Comparison of ENCODE assay signal across 18 mouse cellular contexts in genomic region chr12:26329031-26329675, GRCm38 (mm10).
DNase-seq lines count a peak whose midpoint lies in the region; ATAC-seq and TF ChIP-seq lines count a peak whose summit lies in the region.
"Had no signal": no experiment of that assay in that cellular context is flagged by ENCODE, and none has a peak within 500 bp of the region (broad histone marks: within the 10 kb centered on the region; RNA-seq: fewer than 3 reads in every experiment).

No protein-coding gene starts in this region.

- no peak overlapping the region for H3K4me3 ChIP-seq in gastrocnemius, adult 2 months
- H3K4me3 ChIP-seq in midbrain, embryonic 14.5 days (replicated peaks; ENCODE audit: low read depth, low read length): no peak overlapping the region
- H3K4me3 ChIP-seq in midbrain, embryonic 10.5 days: no peak overlapping the region
- no peak overlapping the region for H3K4me3 ChIP-seq in olfactory bulb, adult 2 months (ENCODE audit: insufficient read depth, low read depth, low read length)
- H3K4me3 ChIP-seq: forebrain, embryonic 13.5 days; heart, embryonic 13.5 days; megakaryocyte, embryonic 14.5 days; myocyte had no signal

- TF ChIP-seq CTCF in gastrocnemius, adult 2 months (IDR thresholded peaks at IDR 0.05): no peak
- no peak for TF ChIP-seq CTCF in olfactory bulb, adult 2 months (IDR thresholded peaks at IDR 0.05; ENCODE audit: insufficient read depth, low read depth, low read length)

- peak overlapping the region; percentile 44; the same call in 1 of the 2 replicates for H3K27ac ChIP-seq in gastrocnemius, adult 2 months
- no peak overlapping the region for H3K27ac ChIP-seq in midbrain, embryonic 14.5 days (replicated peaks; ENCODE audit: low read depth, low read length)
- H3K27ac ChIP-seq in midbrain, embryonic 10.5 days (replicated peaks): no peak overlapping the region
- peak overlapping the region; percentile 34; the same call in 1 of the 2 replicates for H3K27ac ChIP-seq in olfactory bulb, adult 2 months (ENCODE audit: insufficient read depth, low read depth, low read length)
- H3K27ac ChIP-seq: forebrain, embryonic 13.5 days; heart, embryonic 13.5 days had no signal

- H3K27me3 ChIP-seq in midbrain, embryonic 14.5 days (ENCODE audit: control insufficient read depth, insufficient read depth, low read length): no peaks in the 10 kb centered on the region
- H3K27me3 ChIP-seq in midbrain, embryonic 10.5 days (ENCODE audit: low read depth, poor library complexity, severe bottlenecking): no peaks in the 10 kb centered on the region
- H3K27me3 ChIP-seq: forebrain, embryonic 13.5 days; heart, embryonic 13.5 days; megakaryocyte, embryonic 14.5 days had no signal

- H3K9me3 ChIP-seq in midbrain, embryonic 14.5 days (ENCODE audit: control insufficient read depth, low read length): no peaks in the 10 kb centered on the region
- H3K9me3 ChIP-seq in midbrain, embryonic 10.5 days (replicated peaks): no peaks in the 10 kb centered on the region
- H3K9me3 ChIP-seq: forebrain, embryonic 13.5 days; heart, embryonic 13.5 days; megakaryocyte, embryonic 14.5 days had no signal

- WGBS in midbrain, embryonic 14.5 days: 73% methylated on average over 6 of the region's 6 CpGs
- 95% methylated on average over 6 of the region's 6 CpGs for WGBS in midbrain, embryonic 10.5 days
- 45% methylated on average over 6 of the region's 6 CpGs for WGBS in olfactory bulb, adult 2 months

- H3K36me3 ChIP-seq in midbrain, embryonic 14.5 days (ENCODE audit: control insufficient read depth, insufficient read depth, low read length): peaks cover 16% of the 10 kb centered on the region
- H3K36me3 ChIP-seq in midbrain, embryonic 10.5 days: peaks cover 93% of the 10 kb centered on the region

- TF ChIP-seq POLR2A in olfactory bulb, adult 2 months (IDR thresholded peaks at IDR 0.05; ENCODE audit: insufficient read depth, low read depth, low read length): no peak

- H3K4me1 ChIP-seq in midbrain, embryonic 14.5 days (ENCODE audit: control insufficient read depth, insufficient read depth, low read length): no peaks in the 10 kb centered on the region
- H3K4me1 ChIP-seq in midbrain, embryonic 10.5 days: no peaks in the 10 kb centered on the region
- peaks cover 7% of the 10 kb centered on the region for H3K4me1 ChIP-seq in olfactory bulb, adult 2 months (ENCODE audit: control insufficient read depth, insufficient read depth, low read length)

- intact Hi-C loops in gastrocnemius, adult 2 months (cut with DNase I): no loop called here

- DNase-seq in gastrocnemius, adult 2 months: peak; percentile 44
- no peak for DNase-seq in gastrocnemius, adult 18-20 months (ENCODE audit: low spot score)
- peak; percentile 64 for DNase-seq in midbrain, embryonic 14.5 days
- no peak for DNase-seq in midbrain, embryonic 10.5 days (ENCODE audit: low spot score)
- DNase-seq in fibroblast of lung, adult 2 months (ENCODE audit: low read depth): peak; percentile 72
- no peak for DNase-seq in c-Kit-positive CD71-positive TER-119-positive erythroid progenitor cells, embryonic 14.5 days (ENCODE audit: low spot score)
- no peak for DNase-seq in cerebellum, adult 9-10 months
- DNase-seq: cerebellum, adult 8-10 months; heart, postnatal 36 days; left cerebral cortex, postnatal 4 days; lung, adult 2 months; right cerebral cortex, postnatal 14 days; thymus, postnatal 25 days had no signal

- no peak for ATAC-seq in midbrain, embryonic 14.5 days (ENCODE audit: low FRiP score, low TSS enrichment)
- ATAC-seq: forebrain, embryonic 13.5 days had no signal

- no peak overlapping the region for H3K4me2 ChIP-seq in midbrain, embryonic 14.5 days (ENCODE audit: low read length)
- H3K4me2 ChIP-seq: forebrain, embryonic 13.5 days; heart, embryonic 13.5 days had no signal

- H3K9ac ChIP-seq in midbrain, embryonic 14.5 days (replicated peaks; ENCODE audit: low read length): no peak overlapping the region
- H3K9ac ChIP-seq: forebrain, embryonic 13.5 days; heart, embryonic 13.5 days had no signal

Comparison
In these comparisons a context has a peak if more than half of its experiments do, and no peak if none do; other contexts are left out.
1. DNase-seq: peak in gastrocnemius, adult 2 months (single experiment), midbrain, embryonic 14.5 days (single experiment) and fibroblast of lung, adult 2 months (single experiment); none in gastrocnemius, adult 18-20 months (single experiment), midbrain, embryonic 10.5 days (single experiment), c-Kit-positive CD71-positive TER-119-positive erythroid progenitor cells, embryonic 14.5 days (single experiment) and cerebellum, adult 9-10 months (single experiment).
2. H3K27ac ChIP-seq: peak in gastrocnemius, adult 2 months (single experiment) and olfactory bulb, adult 2 months (single experiment); none in midbrain, embryonic 14.5 days (single experiment) and midbrain, embryonic 10.5 days (single experiment).